Mouse (Mus musculus) E14TG2a.4 (cell line): Measurements from ENCODE around the gene Gnaq.

Experiments used
- CTCF ChIP-seq: conservative IDR thresholded peaks from 2 replicates; pipeline ENCODE4 v1.5.1; 2014; ENCODE audit warnings: low read length
- POU5F1 ChIP-seq: IDR thresholded peaks from 2 replicates; pipeline ENCODE4 v1.6.1; 2014; ENCODE audit warnings: low read length, borderline replicate concordance

- TF ChIP-seq CTCF = no peak
- TF ChIP-seq POU5F1 = no peak
Observed at GRCm38 (mm10) chr19:16198162-16198561, 65.5 kb downstream of the Gnaq start.
